Mouse (Mus musculus): ENCODE results near the gene Maea. TPM values are rescaled to one million over a fixed set of nuclear protein-coding genes. Genes with fewer than 3 reads are reported as not detected.

Maea gene
- polyA plus RNA-seq (2012; rRNA removed; ENCODE audit: low replicate concordance) = 104 and 106 TPM in 2 replicates

GRCm38 (mm10) chr5:33335273-33335976 lies at the start of gene Maea:
Maea (plus strand) TSS chr5:33335509.

GRCm38 (mm10) chr5:33378302-33378854 lies 43.1 kb downstream of the Maea start, which contains the start of gene Uvssa:
Uvssa (plus strand) TSS chr5:33378549.

Other genes starting within 250 kb of the Maea start
- 1.7 and 1.8 TPM in 2 replicates for gene Slc5a1, start 231.3 kb upstream of the Maea start, polyA plus RNA-seq (2012; rRNA removed; ENCODE audit: low replicate concordance)
- 91.2 and 91.3 TPM in 2 replicates for gene Spon2, start 117.1 kb upstream of the Maea start, polyA plus RNA-seq (2012; rRNA removed; ENCODE audit: low replicate concordance)
- 202 and 391 TPM in 2 replicates for gene Ctbp1, start 60.5 kb upstream of the Maea start, polyA plus RNA-seq (2012; rRNA removed; ENCODE audit: low replicate concordance)
- 6.4 and 9.0 TPM in 2 replicates for gene Uvssa, start 43.0 kb downstream of the Maea start, polyA plus RNA-seq (2012; rRNA removed; ENCODE audit: low replicate concordance)
- not detected in 2 replicates for gene Nkx1-1, start 98.5 kb downstream of the Maea start, polyA plus RNA-seq (2012; rRNA removed; ENCODE audit: low replicate concordance)

All from mammary gland, adult 2 months (tissue).